Mouse (Mus musculus) heart, embryonic 14.5 days (tissue): Measurements from ENCODE around the gene Scin. TPM values are rescaled to one million over a fixed set of nuclear protein-coding genes. Genes with fewer than 3 reads are reported as not detected.
"Not testable (repeated sequence)": the region's sequence is repeated elsewhere in the genome, so short reads cannot be mapped to it uniquely, and the experiment has no call there.

Experiments used
- ATAC-seq: fragments of 200-750 bp; cut with Nextera tagmentation; 2 replicates; pipeline ENCODE4 v1.8.0; 2017; ENCODE audit warnings: low read depth, moderate TSS enrichment; ENCODE audit not compliant: insufficient number of reproducible peaks, insufficient read depth, low FRiP score
- H3K27ac ChIP-seq, 2 experiments: fragments of 200-500 bp in 1 of 2; fragments of 300-500 bp in 1 of 2; sonication (generic) in 1 of 2; replicated peaks in 1 of 2; 2 replicates each; pipeline ENCODE4 v1.5.1; 2012 to 2014; ENCODE audit warnings: low read depth in 2 of 2, low read length in 2 of 2, control low read depth in 1 of 2, mild to moderate bottlenecking in 1 of 2, mixed read lengths in 1 of 2; ENCODE audit not compliant: control insufficient read depth in 1 of 2, insufficient read depth in 1 of 2
- H3K27me3 ChIP-seq: fragments of 300-500 bp; sonication (generic); 2 replicates; pipeline ENCODE4 v1.6.1; 2014; ENCODE audit warnings: mild to moderate bottlenecking, low read length, control low read depth; ENCODE audit not compliant: control insufficient read depth, insufficient read depth
- H3K36me3 ChIP-seq: fragments of 300-500 bp; sonication (generic); 2 replicates; pipeline ENCODE4 v1.6.1; 2014; ENCODE audit warnings: mild to moderate bottlenecking, control low read depth, low read length, mixed read lengths; ENCODE audit not compliant: control insufficient read depth, insufficient read depth
- H3K4me1 ChIP-seq, 2 experiments: fragments of 200-500 bp in 1 of 2; fragments of 300-500 bp in 1 of 2; sonication (generic) in 1 of 2; 2 replicates each; pipeline ENCODE4 v1.6.1; 2012 to 2014; ENCODE audit warnings: low read length in 2 of 2, control low read depth in 1 of 2, mixed read lengths in 1 of 2; ENCODE audit not compliant: control insufficient read depth in 2 of 2, insufficient read depth in 2 of 2
- H3K4me2 ChIP-seq: fragments of 300-500 bp; sonication (generic); 2 replicates; pipeline ENCODE4 v1.6.1; 2014; ENCODE audit warnings: mild to moderate bottlenecking, low read length
- H3K4me3 ChIP-seq, 2 experiments: fragments of 200-500 bp in 1 of 2; fragments of 300-500 bp in 1 of 2; sonication (generic) in 1 of 2; 2 replicates each; pipeline ENCODE4 v1.5.1; 2012 to 2014; ENCODE audit warnings: low read length in 2 of 2, mild to moderate bottlenecking in 2 of 2, control low read depth in 1 of 2, low read depth in 1 of 2, moderate library complexity in 1 of 2; ENCODE audit not compliant: control insufficient read depth in 1 of 2, insufficient read depth in 1 of 2
- H3K9ac ChIP-seq: fragments of 300-500 bp; sonication (generic); 2 replicates; pipeline ENCODE4 v1.6.1; 2014; ENCODE audit warnings: mild to moderate bottlenecking, low read length
- H3K9me3 ChIP-seq: fragments of 300-500 bp; sonication (generic); 2 replicates; pipeline ENCODE4 v1.6.1; 2016; ENCODE audit warnings: low read length, control low read depth; ENCODE audit not compliant: control insufficient read depth
- WGBS: fragments of 180-500 bp; shearing (Covaris S2); extraction: QIAGEN DNeasy Blood & Tissue Kit; methylation state at CpG from one replicate; pipeline ENCODE4 v1.1.7; 2014; 5-methylcytosine and 5-hydroxymethylcytosine counted together
- polyA plus RNA-seq: library from polyadenylated mRNA; unstranded; fragments of >200 nt; fragmentation: Nextera tagmentation; extraction: Ambion mirVana; gene quantifications from 2 replicates; pipeline ENCODE4 v1.2.1, GENCODE M21; 2014

The Scin gene
- 4.4 and 6.3 TPM in 2 replicates for polyA plus RNA-seq

DNA sequence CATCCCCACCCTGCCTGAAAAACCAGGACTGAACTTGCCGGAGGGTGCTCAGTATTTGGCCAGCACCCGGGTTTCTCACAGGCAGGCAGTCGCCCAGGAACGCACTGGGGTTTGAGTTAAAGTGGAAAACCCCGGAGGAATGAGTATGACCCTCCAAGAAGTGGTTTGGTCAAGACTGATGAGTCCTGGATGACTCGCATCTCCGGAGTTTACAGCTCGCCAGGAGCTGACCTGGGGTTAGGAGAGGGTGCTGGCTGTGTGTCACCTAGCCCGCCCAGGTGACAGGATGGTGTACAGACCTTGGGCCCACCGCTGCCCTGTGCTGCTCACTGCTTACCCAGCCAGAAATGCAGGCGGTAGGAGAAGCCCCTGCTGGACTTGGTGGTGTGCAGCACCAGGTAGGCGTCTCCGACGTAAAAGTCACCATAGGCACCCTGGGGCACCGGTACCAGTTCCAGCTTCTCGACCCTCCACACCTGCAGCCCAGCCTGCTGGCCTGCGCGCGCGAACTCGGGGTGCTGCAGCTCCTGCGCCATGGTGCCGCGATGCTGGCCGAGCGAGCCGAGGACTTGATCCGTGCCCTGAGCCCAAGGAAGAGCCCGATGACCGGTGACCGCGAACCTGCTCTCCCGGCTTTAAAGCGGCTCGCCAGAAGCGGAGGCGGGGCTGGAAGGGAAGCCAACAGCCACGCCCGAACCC is at the start of gene Scin:
Gene Scin (minus strand): TSS at position 656 of the 699 bp plus-strand sequence.
- WGBS = under 1% methylated on average over 39 of the region's 39 CpGs
- Histone ChIP-seq H3K4me1 (peaks cover 3 to 6% of the 10 kb centered on the region in 2 experiments; a peak in 3 of 4 replicates), H3K9me3 (peaks cover 4% of the 10 kb centered on the region; the same call in 1 of the 2 replicates), H3K36me3 (no peaks in the 10 kb centered on the region), H3K4me2 (peak within 1 kb of the TSS; percentile 96), H3K27me3 (peaks cover 19% of the 10 kb centered on the region), H3K9ac (peak within 1 kb of the TSS; percentile 65), H3K4me3 (peak within 1 kb of the TSS; percentile 48 to 54), H3K27ac (no peak within 1 kb of the TSS)
- no peak for ATAC-seq

DNA sequence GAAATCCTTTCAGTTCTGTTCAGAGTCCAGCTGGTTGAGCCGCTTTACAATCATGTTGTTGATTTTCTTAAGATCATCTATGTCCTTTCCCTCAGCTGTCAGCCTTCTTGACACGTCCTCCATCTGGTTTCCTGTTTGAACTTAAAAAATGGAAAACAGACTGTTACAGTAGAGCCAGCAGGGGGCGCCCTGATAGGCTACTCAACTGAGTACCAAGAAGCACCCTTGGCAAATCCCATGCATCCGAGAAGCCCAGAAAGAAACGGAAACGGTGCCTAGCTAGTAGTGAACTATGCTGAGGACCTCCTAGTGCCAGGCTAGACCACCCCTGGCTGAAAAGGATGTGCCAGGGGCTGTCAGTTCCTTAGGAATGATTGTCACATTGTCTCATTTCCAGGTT is 43.1 kb upstream of the Scin start:
- Histone ChIP-seq H3K27me3 (no peaks in the 10 kb centered on the region), H3K36me3 (peaks cover 17% of the 10 kb centered on the region), H3K9me3 (0 out of 2 replicates have a peak, but pooled peaks cover 4% of the 10 kb centered on the region), H3K9ac (no peak overlapping the region), H3K4me1 (no peaks in the 10 kb centered on the region), H3K4me3 (no peak overlapping the region), H3K27ac (no peak overlapping the region), H3K4me2 (no peak overlapping the region)
- 45% methylated on average over 6 of the region's 6 CpGs for WGBS
- ATAC-seq = no peak

DNA sequence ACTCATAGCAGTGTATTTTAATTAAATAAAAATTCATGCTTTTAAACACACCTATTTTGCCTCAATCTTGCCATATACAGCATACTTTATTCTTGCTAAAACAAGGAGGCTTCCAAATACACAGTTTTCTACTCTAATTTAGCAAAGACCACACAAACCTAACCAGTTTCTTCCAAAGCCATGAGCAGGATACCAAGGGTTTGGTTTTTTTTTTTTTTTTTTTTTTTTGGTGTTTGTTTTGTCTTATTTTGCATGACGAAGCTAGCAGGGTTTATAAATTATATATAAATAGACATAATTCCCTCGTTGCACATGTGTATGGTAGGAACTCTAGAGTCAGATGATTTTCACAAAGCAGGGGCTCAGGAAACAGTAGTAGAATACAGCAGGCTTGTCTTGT is 42.1 kb upstream of the Scin start:
- Histone ChIP-seq H3K4me3 (no peak overlapping the region), H3K4me2 (no peak overlapping the region), H3K9me3 (0 out of 2 replicates have a peak, but pooled peaks cover 2% of the 10 kb centered on the region), H3K4me1 (no peaks in the 10 kb centered on the region), H3K27ac (no peak overlapping the region), H3K36me3 (peaks cover 16% of the 10 kb centered on the region), H3K9ac (no peak overlapping the region), H3K27me3 (no peaks in the 10 kb centered on the region)
- WGBS = 71% methylated on average over 2 of the region's 2 CpGs
- ATAC-seq = no peak

DNA sequence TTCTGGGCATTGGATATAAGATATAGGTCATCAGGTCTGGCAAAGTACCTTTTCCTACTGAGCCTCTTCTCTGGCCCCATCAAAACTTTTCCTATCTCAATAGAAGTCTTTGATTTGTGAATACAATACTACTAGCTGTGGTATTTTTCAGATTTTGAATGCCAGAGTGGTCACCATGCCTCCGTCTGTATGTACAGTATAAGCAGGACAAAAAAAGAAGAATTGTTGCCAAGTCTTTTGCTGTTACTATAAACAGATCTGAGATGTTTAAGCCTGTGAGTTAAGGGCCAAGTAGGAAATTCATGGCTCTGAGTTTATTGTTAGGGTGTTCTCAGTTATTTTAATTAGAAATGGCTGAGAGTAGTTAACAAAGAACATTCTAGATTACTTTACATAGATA is 41.1 kb upstream of the Scin start:
- not testable (repeated sequence) for ATAC-seq, H3K9ac ChIP-seq, H3K4me3 ChIP-seq, H3K27me3 ChIP-seq, H3K4me2 ChIP-seq, H3K4me1 ChIP-seq, H3K36me3 ChIP-seq, H3K27ac ChIP-seq, H3K9me3 ChIP-seq
- WGBS = 27% methylated on average over 1 of the region's 1 CpGs

DNA sequence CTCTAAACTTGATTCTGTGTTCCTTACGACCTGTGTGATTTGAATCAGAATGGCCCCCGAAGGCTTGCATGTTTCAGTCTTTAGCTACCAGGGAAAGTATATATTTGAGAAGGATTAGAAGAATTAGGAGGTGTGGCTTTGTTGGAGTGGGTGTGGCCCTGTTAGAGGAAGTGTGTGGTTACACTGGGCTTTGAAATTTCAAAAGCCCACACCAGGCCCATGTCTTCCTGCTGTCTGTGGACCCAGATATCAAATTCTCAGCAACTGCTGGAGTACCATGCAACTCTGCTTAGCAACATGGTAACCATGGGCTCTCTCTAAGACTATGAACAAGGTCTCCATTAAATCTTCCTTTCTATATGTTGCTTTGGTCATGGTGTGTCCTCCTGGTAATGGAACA is 37.6 kb upstream of the Scin start:
- Histone ChIP-seq H3K4me2 (no peak overlapping the region), H3K36me3 (0 out of 2 replicates have a peak, but pooled peaks cover 6% of the 10 kb centered on the region), H3K4me3 (no peak overlapping the region), H3K27ac (no peak overlapping the region), H3K27me3 (no peaks in the 10 kb centered on the region), H3K9me3 (no peaks in the 10 kb centered on the region), H3K4me1 (no peaks in the 10 kb centered on the region), H3K9ac (no peak overlapping the region)
- no peak for ATAC-seq
- 95% methylated on average over 2 of the region's 2 CpGs for WGBS

DNA sequence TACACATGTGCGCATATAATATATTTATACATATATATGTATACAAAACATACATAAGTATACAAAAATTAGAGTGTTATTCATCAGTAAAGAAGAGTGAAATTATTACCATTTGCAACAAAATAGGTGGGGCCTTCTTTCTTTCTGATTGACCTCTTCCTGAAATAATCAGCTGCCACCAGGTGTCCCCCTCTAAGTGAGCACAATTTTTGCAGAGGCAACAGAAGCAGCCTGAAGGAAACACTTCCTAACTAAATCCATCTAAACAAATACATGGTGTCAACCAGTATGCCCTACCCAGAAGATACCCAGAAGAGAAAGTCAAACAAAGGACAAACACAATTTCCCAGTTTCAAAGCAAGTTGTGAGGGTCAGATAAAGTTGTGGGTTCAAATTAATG is 35.6 kb upstream of the Scin start:
- no peak for ATAC-seq
- 98% methylated on average over 1 of the region's 1 CpGs for WGBS
- H3K27ac ChIP-seq = no peak overlapping the region
- no peak overlapping the region for H3K4me3 ChIP-seq
- H3K4me1 ChIP-seq = no peaks in the 10 kb centered on the region
- 0 out of 2 replicates have a peak, but pooled peaks cover 6% of the 10 kb centered on the region for H3K36me3 ChIP-seq
- H3K9ac ChIP-seq = no peak overlapping the region
- no peaks in the 10 kb centered on the region for H3K27me3 ChIP-seq
- H3K9me3 ChIP-seq = no peaks in the 10 kb centered on the region
- no peak overlapping the region for H3K4me2 ChIP-seq

DNA sequence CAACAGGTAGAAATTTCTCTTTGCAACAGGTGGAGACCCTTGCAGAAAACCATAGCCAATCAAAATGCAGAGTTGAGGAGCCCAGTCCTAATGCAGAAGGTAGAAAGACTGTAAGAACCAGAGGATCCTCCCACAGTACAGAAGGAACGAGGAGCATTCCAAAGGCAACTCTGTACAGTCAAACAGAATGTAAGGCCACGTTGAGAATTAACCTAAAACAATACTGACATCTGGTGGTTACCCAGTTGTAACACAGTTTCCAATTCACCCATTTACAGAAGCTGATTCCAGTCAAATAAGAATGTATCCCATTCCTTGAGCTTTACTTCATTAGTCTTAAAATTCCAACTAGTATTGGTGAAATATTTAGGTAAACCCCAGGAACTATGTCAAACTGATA is 30.6 kb upstream of the Scin start:
- H3K36me3 ChIP-seq = no peaks in the 10 kb centered on the region
- H3K4me2 ChIP-seq = no peak overlapping the region
- H3K4me3 ChIP-seq = no peak overlapping the region
- H3K27me3 ChIP-seq = no peaks in the 10 kb centered on the region
- H3K4me1 ChIP-seq = no peaks in the 10 kb centered on the region
- H3K9ac ChIP-seq = no peak overlapping the region
- ATAC-seq = no peak
- 1% methylated on average over 2 of the region's 2 CpGs for WGBS
- no peaks in the 10 kb centered on the region for H3K9me3 ChIP-seq
- no peak overlapping the region for H3K27ac ChIP-seq

DNA sequence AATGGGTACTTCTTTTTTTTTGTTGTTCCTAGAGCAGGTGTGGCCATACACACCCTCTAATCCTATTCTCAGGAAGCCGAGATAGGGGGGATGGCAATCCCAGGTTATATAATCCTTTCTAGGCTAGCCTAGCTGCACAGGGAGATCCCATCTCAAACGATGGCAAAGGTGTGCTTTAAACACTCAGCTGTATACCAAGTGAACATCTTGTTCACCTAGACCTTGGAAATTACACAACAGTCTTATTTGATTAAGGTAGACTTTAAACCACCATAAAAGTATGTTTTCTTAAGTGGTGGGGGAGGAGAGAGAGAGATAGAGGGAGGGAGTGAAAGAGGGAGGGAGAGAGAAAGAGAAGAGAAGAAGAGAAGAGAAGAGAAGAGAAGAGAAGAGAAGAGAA is 26.7 kb upstream of the Scin start:
- Histone ChIP-seq H3K36me3 (no peaks in the 10 kb centered on the region), H3K4me1 (no peaks in the 10 kb centered on the region), H3K9me3 (no peaks in the 10 kb centered on the region), H3K27me3 (no peaks in the 10 kb centered on the region), H3K9ac (no peak overlapping the region), H3K27ac (no peak overlapping the region), H3K4me3 (no peak overlapping the region), H3K4me2 (no peak overlapping the region)
- WGBS = 69% methylated on average over 2 of the region's 2 CpGs
- no peak for ATAC-seq
